Mouse (Mus musculus) gastrocnemius, postnatal 10 days (tissue): ENCODE results near the gene Prdm16. TPM values are rescaled to one million over a fixed set of nuclear protein-coding genes. Genes with fewer than 3 reads are reported as not detected.

Source experiments
- DNase-seq: peaks from one replicate; pipeline ENCODE4 v3.0.0; 2021; ENCODE audit warnings: mixed read lengths
- total RNA-seq, 2 experiments: library from RNA; stranded (reverse); gene quantifications; 2 replicates each; pipeline ENCODE4 v1.2.3; 2021

The Prdm16 gene
- total RNA-seq, 2 experiments from 2014 or later, result 2.7 to 4.1 TPM

- DNase-seq, result peak; percentile 25
These were observed 34.3 kb downstream of the Prdm16 start for GRCm38 (mm10) chr4:154602409-154602808.

GRCm38 (mm10) chr4:154601006-154601405 lies 35.7 kb downstream of the Prdm16 start:
- DNase-seq, result no peak

GRCm38 (mm10) chr4:154599977-154600376 lies 36.7 kb downstream of the Prdm16 start:
- DNase-seq, result no peak

- DNase-seq, result no peak
These were observed 38.3 kb downstream of the Prdm16 start for GRCm38 (mm10) chr4:154598357-154598756.

- DNase-seq, result no peak
These were observed 39.9 kb downstream of the Prdm16 start for GRCm38 (mm10) chr4:154596805-154597204.

GRCm38 (mm10) chr4:154594761-154595556 lies 41.7 kb downstream of the Prdm16 start:
- DNase-seq, result no peak

- no peak for DNase-seq
These were observed 42.4 kb downstream of the Prdm16 start for GRCm38 (mm10) chr4:154594116-154594760.

GRCm38 (mm10) chr4:154592562-154592961 lies 44.1 kb downstream of the Prdm16 start:
- no peak for DNase-seq

GRCm38 (mm10) chr4:154590910-154591309 lies 45.8 kb downstream of the Prdm16 start:
- DNase-seq, result no peak

- no peak for DNase-seq
These were observed 50.3 kb downstream of the Prdm16 start for GRCm38 (mm10) chr4:154586334-154586733.

- no peak for DNase-seq
These were observed 50.9 kb downstream of the Prdm16 start for GRCm38 (mm10) chr4:154585779-154586178.

- no peak for DNase-seq
These were observed 53.0 kb downstream of the Prdm16 start for GRCm38 (mm10) chr4:154583712-154584111.

- DNase-seq, result no peak
These were observed 54.0 kb downstream of the Prdm16 start for GRCm38 (mm10) chr4:154582607-154583236.

GRCm38 (mm10) chr4:154581261-154581886 lies 55.3 kb downstream of the Prdm16 start:
- DNase-seq, result no peak

GRCm38 (mm10) chr4:154574208-154574875 lies 62.3 kb downstream of the Prdm16 start:
- DNase-seq, result no peak

GRCm38 (mm10) chr4:154570451-154570881 lies 66.2 kb downstream of the Prdm16 start:
- no peak for DNase-seq

GRCm38 (mm10) chr4:154569845-154570244 lies 66.8 kb downstream of the Prdm16 start:
- no peak for DNase-seq

GRCm38 (mm10) chr4:154568798-154569197 lies 67.9 kb downstream of the Prdm16 start:
- no peak for DNase-seq

- no peak for DNase-seq
These were observed 68.7 kb downstream of the Prdm16 start for GRCm38 (mm10) chr4:154567942-154568341.

- no peak for DNase-seq
These were observed 73.5 kb downstream of the Prdm16 start for GRCm38 (mm10) chr4:154563201-154563600.

- no peak for DNase-seq
These were observed 78.6 kb downstream of the Prdm16 start for GRCm38 (mm10) chr4:154558041-154558440.

GRCm38 (mm10) chr4:154557168-154557567 lies 79.5 kb downstream of the Prdm16 start:
- no peak for DNase-seq
